Mouse (Mus musculus) skeletal muscle tissue, adult 2 months (tissue): ENCODE results near the gene Tanc1.
A peak's percentile ranks its signal among the peaks of the same experiment; 100 is the strongest.
"Not testable (repeated sequence)": the region's sequence is repeated elsewhere in the genome, so short reads cannot be mapped to it uniquely, and the experiment has no call there.

Experiments
- DNase-seq: peaks from one replicate; pipeline ENCODE4 v3.0.0-alpha.2; 2012; ENCODE audit warnings: low read depth, low spot score

Tanc1 gene

DNA sequence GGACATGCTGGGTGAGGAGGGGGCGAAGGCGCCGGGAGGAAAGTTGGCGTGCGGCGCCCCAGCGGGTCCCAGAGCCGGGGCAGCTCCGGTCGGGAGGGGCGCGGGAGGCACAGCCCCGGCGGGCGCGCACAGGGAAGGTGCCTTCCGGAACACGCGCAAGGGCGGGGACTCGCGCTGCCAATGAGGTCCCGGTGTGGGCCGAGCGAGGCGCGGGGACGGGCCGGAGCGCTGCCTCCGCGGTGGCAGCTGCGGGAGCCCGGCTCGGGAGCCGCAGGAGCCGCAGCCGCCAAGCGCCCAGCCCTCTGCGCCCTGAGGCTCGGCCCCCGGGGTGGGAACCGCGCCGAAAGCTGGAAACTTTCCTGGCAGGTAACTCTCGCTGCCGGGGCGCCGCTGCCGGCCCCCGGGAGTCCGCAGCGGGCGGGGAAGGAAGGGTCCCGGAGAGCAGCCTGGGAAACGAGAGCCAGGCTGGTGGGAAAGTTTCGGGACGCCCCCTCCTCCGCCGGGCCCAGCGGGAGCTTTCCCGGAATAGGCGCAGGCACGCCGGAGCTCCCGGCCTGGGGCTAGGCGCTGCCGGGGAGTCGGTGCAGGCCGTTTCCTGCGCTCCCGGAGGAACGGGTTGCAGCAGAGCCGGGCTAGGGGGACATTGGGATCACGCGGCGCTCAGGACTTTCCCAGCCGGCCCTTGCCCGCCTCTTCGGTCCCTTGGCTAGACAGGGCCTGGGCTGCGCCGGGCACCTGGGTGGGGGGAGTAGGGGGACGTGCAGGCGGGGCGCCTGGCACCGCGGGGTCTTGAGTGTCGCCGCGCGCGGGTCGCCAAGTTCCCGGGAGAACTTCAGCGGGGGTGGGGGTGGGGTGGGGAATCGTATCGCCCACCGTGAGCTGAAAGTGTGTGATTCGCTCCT lies at the start of gene Tanc1:
Gene Tanc1 (plus strand): TSS at position 212 of the 902 bp plus-strand sequence.
- DNase-seq = peak; percentile 49

DNA sequence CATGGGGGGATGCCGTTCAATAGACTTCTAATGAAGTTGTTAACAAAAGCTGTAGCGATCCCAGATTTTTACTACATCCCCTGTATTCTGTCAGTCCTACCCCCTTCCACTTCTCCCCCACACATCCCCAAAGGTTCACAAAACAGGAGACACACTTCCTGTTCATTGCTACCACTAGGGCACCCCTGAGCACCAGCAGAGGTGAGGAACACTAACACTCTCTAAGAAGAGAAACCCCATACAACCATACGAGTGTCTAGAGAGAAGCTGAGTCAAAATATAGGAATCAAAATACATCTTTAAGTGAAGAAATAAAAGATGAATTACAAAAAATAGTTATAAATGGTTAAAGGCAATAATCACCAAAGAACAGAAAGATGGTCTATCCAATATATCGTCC lies 49.6 kb upstream of the Tanc1 start:
- no peak for DNase-seq

DNA sequence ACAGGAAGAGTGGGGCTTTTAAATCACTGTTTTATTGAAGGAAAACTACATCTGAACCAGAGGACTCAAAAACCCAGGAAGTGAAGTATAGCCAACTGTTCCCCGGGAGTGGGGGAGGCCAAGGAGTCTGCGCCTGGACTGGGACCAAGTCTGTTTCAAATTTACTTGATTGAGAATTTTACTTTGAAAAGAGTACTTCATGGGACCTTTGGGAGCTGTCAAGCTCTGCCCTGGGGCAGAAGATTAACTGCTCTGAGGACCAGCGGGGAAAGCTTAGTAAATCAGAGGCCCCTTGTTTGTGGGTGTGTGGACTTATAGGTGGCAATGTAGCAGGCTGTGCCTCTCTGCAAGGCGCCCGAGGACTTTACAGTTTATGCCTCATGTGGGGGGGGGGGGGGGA lies 49.1 kb upstream of the Tanc1 start:
- DNase-seq = no peak

DNA sequence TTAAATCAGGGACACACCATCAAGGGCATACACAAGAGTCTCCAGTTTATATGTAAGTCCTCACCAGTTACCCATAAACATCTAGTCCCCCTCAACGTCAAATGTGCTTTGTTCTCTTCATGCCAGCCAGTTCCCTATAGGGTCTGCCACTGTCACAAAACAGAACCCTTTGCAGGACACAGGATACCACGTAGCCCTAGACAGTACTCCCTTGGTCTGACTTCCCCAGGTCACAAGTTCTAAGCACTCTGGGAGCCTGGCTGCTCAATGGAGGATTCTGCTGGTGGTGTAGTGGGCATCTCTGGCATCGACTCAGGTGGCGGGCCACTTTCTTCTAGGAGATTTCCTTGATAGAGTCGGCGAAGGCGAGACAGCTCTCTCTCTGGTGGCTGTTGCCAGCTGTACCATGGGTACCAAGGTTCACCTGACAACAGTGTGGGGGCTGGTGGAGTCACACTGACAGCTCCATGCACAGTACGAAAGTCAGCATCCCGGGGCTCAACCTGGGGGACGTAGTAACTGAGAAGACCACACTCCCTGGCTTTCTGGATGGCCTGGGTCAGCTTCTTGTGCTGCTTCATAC lies 47.7 kb upstream of the Tanc1 start:
- DNase-seq = not testable (repeated sequence)

DNA sequence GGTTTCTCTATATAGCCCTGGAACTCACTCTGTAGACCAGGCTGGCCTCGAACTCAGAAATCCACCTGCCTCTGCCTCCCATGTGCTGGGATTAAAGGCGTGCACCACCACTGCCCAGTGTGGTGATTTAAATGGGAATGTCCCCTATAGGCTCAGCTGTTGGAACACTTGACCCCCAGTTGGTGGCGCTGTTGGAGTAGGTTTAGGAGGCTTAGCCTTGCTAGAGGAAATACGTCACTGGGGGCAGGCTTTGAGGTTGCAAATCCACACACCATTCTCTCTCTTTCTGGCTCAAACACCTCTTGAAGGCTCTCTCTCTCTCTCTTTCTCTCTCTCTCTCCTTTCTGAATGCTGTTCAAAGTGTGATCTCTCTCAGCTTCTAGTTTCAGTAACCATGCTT lies 46.9 kb upstream of the Tanc1 start:
- DNase-seq = no peak

DNA sequence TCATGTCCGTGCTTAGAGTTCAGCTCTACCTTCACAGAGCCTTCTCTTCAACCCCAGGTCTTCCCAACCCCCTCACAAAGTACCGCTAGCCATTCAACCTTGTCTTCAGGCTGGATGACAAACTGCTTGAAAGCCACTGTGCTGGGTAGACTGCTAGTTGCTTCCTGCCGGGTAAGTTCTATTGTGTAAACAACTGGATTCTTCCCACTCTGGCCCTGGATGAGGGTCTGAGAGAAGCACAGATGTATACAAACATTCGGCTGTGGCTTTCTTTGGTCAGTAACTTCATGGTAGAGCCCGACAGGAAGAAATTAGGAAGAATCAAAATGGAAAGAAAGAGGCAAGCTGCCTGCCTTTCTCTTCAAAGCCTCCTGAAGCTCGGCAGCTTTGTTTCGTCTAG lies 30.9 kb upstream of the Tanc1 start:
- no peak for DNase-seq

DNA sequence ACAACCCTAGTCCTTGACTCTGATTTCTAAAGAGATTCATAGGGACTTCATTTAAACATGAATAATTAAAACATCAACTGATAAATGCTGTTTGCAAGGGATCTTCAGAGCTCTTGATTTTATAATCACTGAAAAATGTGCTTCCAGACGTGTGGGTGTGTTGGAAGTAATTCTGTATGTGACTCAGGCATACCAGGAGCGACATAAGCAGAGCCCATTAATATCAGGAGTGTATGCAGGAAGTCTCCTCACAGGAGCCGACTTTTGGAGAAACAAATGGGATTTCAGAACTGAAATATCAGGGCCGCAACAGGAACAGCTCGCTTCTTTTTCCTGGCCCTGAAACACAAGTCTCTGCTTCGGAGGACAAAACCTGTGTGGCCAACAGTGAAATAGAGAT lies 27.9 kb upstream of the Tanc1 start:
- DNase-seq = no peak

DNA sequence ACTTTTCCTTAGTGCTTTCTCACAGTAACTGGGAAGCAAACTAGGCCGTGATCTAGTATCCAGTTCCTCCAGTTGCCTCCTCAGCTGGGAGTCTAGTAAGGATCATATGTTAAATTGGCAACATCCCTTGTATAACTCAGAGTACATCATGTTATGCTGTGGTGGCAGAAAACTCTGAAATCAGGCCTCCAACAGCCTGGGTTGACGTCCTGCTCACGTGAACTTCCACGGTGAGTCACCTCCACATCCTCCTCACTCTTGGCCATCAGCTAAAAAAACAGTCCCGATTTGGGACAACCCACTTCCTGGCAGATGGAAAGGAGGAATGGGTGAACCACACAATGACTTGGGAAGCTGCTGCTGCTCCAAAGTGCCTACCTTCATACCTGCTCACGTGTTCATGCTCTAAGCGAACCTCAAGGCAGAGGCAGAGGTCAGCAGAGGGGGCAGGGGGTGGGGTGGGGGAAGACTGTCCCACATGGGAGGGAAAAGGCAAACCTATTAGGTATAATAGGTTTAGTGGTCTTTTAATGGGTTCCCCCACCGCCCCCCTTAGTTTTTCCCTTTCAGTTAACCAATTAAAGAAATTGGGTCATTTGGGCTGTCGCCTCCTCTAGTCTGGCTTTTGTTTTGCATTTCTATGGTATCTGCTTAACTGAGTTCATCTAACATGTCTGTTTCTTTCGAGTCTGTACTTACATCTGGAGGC lies 24.3 kb upstream of the Tanc1 start:
- DNase-seq = peak; percentile 44

DNA sequence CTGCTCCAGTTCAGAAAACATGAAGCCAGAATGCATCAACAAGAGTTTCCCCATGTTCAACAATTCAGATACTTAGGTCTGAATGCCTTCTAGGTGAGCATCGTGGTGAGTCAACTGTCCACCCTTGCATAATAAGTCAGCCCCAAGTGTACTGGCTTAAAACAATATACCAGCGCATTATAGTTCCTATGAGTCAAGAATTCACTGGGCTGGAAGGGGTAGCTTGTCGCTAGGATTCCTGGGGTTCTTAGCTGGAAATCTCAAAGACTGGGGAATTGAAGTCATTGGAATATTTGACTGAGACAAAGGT lies 23.8 kb upstream of the Tanc1 start:
- no peak for DNase-seq

DNA sequence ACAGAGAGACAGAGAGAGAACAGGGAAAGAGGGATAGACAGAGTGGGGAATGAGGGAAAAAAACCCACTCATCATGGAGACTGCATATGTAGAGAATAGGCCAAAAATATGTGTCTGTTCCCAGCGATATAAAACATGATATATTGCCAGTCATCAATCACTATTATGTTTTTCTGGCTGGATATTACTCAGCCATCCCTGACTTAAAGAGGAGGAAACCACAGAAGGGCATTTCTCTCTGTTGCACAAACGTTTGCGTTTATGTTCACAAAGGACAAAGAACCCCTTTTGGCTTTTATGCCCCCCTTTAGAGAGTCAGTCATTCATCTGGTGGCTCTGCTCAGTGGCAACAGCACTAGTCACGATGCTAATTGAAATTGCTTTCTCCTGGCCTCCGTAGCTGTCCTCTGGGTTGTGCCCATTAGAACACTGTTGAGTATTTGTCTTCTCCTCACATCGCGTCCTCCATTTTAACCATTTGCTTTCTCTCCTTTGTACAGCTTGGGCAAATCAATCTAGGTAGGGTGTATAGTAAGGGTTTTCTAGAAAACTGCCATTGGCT lies 18.4 kb upstream of the Tanc1 start:
- no peak for DNase-seq

DNA sequence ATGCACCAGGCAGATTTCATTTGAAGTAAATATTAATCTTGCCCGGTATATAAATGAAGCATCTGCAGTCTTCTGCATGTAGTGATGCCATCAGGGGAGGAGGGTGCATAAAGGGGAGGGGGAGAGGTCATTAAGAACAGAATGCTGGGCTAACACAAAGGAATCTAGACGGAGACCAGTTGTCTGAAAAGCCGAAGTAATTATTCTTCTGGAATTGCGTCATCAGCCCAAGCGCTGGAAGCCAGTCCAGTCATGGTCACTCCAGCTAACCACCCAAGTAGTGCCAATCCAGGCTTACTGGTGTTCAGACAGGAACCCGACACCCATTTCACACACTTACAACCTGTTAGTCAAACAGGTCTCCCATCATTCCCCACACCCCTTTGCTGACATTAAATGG lies 17.7 kb upstream of the Tanc1 start:
- no peak for DNase-seq

DNA sequence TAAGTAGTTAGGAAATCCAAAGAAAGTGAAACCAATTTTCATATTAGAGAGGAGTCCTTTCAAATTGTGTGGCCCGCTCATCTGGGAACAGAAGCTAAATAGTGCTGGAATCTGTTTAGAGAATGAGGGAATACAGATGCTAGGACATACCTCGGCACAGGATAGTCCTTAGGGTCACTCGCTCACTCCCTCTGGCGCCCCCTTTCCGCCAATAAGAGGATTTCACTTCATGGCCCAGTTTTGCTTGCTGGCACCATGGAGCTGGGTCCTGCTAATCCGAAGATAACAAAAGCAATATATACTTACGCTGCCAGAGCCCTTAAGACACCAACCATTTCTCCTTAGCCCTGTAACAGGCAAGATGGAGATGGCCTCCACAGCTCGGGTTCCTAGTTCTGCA lies 15.3 kb upstream of the Tanc1 start:
- DNase-seq = no peak

DNA sequence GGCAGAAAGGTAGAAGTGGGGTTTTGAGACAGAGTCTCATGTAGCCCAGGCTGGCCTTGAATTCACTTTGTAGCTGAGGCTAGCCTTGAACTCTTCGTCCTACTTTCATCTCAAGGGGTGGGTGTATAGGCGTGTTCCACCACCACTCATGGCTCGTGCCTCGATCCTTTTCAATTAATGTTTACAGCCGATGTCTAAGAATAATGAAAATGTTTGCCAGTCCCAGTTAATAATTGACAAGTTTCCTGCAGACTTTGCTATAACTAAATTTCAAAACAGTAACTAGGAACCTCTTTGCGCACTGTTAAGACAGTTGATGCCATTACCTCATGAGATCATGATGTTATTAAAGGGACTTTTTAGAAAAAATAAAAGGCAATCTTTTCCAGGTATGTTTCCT lies 13.6 kb upstream of the Tanc1 start:
- DNase-seq = no peak

DNA sequence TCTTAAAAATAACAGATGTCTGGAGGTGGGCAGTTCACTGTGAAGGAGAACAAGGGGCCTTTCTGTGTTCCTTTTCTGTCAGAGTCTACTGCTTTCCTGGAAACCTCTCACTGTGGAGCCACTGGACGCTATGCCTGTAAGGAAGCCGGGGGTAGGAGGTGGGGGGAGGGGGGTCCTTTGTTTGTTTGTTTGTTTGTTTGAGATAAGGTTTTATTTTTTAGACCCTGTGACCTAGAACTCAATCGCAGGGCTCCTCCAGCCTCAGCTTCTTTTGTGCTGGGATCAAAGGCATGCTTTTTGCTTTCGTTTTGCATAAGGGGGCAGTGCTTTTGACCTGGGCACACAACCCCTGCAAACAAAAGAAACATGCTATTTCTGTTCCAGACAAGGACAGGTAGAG lies 12.9 kb upstream of the Tanc1 start:
- no peak for DNase-seq

DNA sequence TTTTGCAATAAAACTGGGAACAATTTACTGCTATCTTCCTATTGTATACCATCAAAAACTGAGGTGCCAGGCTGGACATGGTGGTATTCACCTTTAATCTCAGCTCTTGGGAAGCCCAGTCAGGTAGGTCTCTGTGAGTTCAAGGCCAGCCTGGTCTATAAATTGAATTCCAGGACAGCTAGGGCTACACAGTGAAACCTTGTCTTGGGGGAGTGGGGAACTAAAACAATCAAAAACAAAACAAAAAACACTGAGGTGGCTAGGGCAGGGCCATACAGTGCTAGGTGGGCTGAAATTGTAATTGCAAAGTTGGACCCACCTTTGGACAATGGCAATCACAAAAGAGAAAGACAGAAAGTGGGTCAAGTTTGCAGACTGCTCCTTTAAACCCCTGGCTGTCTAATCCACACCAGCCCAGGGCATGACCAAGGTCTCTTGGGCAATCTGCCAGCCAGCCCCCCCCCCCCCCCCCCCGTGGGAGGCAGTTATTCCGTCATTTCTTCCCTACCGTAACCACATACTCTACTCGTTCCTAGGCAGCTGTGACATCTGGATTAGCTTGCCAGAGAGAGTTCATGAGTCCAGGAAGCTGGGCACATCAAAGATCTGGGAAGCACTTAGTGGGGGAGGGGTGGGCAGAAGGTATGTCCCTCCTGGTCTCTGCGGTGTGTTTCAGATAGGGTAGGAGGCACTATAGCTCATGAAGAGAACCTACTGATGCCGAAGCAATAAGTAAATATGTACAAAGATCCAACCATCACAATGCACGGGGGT lies 12.3 kb upstream of the Tanc1 start:
- no peak for DNase-seq

DNA sequence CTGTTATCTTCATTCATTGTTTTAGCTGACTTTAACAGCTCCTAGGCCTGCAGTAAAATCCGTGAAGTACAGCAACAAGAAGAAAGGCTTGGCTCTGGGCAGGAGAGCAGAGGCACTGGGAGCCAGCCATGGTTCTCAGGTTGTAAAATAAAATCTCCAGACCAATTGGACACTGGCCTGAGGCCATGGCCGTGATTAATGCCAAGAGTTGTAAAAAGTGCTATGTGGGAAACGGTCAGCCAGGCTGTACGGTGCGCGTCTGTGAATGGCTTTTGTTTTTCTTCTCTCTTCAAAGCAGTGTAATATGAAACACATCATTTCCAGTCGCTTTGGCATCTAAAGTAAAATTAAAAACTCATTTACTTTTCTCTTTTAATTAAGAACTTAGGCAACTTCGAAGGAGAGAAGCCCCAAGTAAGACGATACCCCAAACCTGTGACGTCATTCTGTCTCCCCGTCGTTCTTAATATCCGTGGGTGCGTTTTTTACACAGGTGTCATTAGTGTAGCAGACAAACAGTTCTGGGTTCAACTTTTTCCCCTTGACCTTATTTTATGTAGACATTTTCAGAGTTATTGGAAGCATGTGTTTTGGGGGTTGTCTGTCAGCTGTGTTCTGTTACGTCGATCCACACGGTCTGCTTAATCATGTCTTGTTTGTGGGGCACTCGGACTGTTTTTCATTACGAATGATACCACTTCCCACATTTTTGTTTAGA lies 11.6 kb upstream of the Tanc1 start:
- DNase-seq = peak; percentile 68

DNA sequence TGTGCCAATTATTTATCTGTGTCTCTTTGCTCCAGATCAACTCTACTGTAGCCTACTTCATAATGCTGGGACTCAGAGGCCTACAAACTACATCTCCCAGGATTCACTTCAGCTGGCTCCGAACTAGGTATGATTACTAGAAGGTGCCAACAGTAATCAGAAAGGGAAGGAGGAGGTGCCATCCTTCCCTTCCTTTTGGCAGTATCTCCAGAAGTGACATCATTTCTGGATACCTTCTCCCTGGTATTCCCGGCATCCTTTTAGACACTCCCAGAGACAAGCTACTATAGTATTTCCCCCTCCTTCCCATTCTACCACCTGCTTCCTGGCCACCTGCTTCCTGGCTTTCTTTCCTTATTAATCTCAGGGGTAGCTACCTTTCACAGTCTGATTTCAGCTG lies 10.9 kb upstream of the Tanc1 start:
- no peak for DNase-seq

DNA sequence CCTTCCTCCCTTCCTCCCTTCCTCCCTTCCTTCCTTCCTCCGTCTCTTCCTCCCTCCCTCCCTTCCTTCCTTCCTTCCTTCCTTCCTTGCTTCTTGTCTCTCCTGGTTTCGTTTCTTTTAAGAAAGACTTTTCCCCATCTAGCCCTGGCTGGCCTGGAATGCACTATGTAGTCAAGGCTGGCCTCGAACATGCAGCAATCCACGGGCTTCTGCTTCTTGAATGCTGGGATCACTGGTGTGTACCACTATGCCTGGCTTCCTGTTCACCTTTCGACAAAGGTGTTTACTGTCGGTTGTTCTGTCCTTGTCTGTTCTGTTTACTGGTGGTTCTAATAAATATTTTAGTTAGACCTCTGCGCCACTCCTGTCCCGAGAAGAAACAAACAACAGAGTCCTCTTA lies 10.4 kb upstream of the Tanc1 start:
- DNase-seq = no peak

DNA sequence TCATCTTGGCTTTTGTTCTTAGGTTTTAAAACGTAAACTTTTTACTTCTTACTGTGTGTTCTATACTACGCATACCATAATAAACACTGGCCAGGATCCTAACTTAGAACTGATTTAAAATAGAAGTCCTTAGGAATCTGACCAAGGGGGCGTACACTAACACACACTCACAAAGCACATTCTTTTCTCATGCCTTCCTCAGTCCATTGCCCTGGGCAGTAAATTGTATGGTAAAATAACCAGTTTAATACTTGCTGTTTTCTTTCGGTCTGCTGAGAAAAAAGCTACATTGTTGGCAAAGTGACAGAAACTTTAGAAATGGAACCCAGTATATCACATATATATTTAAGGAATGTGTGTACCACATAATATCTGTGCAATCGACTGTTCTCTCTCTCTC lies 2.9 kb upstream of the Tanc1 start:
- DNase-seq = no peak

DNA sequence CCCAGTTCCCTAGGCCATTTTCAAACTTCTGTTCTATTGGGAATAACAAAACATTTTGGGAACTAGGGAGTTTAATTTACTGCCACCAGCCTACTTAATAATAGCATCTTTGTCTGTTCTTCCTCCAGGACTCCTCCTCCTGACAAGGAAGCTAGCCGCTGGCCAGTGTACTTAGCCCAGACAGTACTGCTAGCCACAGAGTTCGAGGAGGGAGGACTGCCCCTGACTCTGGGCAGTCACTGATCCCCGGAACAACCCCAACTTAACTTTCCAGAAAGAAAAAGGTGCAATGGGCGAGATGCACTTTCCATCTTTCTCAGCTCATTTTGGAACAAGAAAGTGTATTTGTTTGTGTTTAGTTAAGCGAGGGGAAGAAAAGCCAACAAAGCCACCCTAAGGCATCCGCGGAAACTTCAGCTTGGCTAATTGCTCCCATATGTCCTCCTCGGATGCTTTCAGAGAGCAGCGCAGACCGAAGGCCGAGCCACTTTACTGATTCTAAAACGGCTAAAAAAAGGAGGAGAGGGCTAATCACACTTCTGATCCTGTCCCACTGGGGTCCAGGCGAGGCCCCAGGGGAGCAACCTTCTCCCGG lies 529 bp upstream of the Tanc1 start:
- DNase-seq = no peak
